Mouse (Mus musculus) layer of hippocampus, adult 18-20 months (tissue): ENCODE measurements around the gene Ccl9. TPM values are rescaled to one million over a fixed set of nuclear protein-coding genes. Genes with fewer than 3 reads are reported as not detected.

Experiments
- DNase-seq, 2 experiments: peaks; one replicate each; pipeline ENCODE4 v3.0.0; 2022; ENCODE audit warnings: low spot score in 2 of 2
- total RNA-seq, 2 experiments: library from RNA; stranded (reverse); gene quantifications; 2 replicates each; pipeline ENCODE4 v1.2.3; 2021

Ccl9 gene
- total RNA-seq, 2 experiments from 2014 or later: 2.4 to 5.0 TPM

DNA sequence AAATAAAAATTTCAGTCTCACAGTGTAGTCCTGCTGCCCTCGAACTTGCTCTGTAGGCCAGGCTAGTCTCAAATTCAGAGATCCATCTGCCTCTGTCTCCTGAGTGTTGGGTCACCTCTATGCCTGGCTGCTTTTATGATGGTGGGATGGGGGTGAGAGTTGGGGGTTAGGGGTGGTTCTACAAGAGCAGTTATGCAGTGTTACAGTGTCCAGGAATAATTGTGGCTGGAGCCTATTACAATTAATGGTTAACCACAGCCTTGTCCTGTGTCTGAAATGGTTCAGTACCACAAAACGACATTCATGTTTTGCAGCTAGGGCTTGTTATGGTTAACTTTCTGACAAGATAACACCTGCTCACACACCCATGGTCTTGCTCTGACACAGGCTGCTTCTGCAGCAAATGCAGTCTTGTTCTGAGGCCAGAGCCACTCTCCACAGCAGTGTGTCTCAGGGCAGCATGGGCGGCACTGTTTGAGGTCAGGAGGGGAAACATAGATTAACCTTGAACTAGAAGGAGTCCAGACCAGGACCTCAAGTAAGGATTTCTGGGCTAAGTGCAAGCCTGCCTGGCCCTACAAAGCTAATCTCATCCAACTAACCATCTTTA, 39.6 kb downstream of the Ccl9 start:
- no peak for DNase-seq

DNA sequence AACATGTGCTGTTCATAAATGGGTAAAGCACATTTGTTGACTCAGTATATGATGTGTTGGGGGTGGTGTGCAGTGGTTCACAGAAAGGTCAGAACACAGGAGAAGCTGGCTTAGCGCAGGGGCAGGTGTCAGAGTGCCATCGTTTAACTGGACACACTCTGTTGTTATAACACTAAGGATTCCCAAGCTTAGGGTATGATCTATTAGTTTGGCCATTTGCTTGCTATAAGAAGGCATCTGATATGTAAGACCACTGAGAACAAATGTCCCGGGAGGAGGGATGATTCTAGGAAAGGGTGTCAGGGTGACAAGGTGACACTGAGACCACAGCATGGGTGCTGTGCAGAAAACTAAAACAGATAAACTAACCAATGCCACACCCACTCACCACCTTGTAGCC, 41.6 kb downstream of the Ccl9 start:
- DNase-seq: no peak

DNA sequence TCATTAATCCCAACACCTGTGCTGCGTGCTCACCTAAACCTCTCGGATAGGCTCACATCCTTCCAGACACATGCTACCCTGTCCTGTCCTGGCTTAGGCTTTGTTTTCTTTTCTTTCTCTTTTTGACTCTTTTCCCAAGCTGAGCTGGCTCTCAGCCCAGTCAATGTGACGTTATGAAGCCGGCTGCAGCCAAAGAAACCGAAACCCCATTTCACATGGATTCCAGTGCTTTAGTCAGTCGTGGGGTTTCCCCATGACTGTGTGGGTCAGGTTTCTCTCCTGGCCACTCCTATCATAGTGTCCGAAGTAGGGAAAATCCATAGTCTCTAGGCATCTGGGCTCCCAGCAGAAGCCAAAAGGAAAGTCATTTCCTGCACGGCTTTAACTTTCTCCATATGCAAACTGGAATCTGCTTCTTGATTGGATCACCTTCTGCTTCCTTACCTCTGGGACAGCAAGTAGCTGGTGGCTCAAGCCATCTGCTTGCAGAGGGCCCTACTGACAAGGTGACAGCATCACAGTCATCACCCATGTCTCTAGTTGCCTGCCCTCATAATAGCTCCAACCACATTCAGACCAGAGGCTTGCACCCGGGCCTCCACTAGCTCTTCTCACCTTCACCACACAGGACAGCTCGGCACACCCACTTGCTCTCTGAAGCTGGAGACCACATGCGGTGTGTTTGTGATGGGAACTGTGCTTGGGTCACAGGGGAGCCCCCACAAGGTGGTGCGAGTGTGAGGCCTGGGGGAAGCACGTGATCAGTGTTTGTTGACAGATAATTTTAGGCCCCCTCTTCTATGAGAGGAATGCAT, 43.6 kb downstream of the Ccl9 start:
- peak; percentile 42 to 68 for DNase-seq

DNA sequence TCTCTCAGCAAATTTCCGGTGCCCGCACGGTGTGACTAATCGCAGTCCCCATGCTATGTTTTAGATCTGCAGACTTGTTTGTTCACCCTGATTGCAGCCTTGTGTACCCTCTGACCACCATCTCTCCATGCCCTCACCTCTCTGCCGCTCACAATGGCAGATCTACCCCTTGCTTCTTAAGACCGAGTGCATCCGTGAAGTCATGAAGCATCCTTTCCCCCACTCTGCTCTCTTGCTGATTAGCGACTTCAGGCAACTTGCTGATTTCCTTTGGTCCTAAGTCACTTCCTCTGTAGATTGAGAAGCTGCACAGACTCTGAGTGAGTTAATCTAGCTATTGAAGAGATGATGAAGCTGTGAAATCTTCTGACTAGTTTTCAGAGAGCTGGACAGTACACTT, 44.3 kb downstream of the Ccl9 start:
- DNase-seq: no peak

DNA sequence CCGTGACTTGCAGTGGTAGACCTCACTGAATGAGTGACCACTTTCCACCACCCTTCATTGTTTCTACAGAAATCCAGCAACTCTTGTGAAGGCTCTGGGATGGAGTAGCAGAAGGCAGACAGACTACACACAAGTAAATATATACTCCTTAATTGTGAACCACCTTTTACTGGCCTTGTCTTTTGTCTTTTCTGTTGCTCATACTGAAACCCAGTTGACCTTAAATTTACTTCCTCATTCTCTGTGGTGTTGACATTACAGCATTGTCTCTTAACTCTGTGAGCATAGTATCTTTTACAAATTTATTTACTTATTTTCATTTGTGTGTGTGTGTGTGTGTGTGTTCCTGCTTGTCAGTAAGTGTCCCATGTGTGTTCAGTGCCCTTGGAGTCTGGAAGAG, 45.2 kb downstream of the Ccl9 start:
- DNase-seq: no peak

DNA sequence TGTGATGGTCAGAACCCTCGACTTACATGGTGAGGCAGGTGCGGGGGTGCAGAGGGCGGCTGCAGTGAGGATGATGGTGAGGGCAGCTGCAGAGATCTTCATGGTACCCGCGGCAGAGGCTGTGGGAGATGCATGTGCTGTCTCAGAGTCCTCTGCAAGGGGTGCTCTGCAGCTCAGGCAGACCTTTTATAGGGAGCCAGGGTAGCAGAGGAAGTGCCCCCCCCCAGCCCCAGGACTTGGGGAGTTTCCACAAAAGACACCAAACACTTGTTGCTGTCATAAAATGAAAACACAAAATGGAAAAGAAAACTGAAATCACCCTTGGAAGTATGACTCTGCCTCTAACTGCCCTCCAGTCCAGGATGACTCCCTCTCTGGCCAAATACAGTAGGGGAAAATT, 48.1 kb downstream of the Ccl9 start, which contains the start of gene Ccl5:
Gene Ccl5, minus strand, starts transcription at position 159 of the 400 bp plus-strand sequence.
- DNase-seq: no peak

DNA sequence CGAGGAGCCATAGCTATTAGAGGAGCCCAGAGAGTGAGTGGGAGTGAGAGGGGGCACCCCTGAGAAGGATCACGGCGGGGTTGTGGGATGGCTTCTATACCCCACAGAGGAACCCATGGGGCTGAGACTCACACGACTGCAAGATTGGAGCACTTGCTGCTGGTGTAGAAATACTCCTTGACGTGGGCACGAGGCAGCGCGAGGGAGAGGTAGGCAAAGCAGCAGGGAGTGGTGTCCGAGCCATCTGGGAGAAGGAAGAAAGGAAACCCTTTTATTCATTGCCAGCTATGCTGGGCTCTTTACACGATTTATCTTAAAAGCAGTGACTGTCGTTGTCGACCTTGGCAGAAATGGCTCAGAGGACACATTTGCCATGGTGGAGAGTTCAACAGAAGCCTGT, 49.4 kb downstream of the Ccl9 start:
- DNase-seq: no peak

Other genes with a start within 250 kb of the Ccl9 start
- 100 to 1,000 TPM; 243 to 245 TPM for gene Rasl10b, start 169.5 kb downstream of the Ccl9 start, total RNA-seq
- under 1 TPM; 0.28 to 0.32 TPM for gene Gas2l2, start 149.2 kb downstream of the Ccl9 start, total RNA-seq
- under 1 TPM in 1 of 2 experiments, not detected in 1; 0.54 TPM for gene 1700020L24Rik, start 141.0 kb downstream of the Ccl9 start, total RNA-seq
- 1 to 10 TPM; 2.9 TPM for gene Mmp28, start 115.6 kb downstream of the Ccl9 start, total RNA-seq
- 10 to 100 TPM; 69.1 to 70.7 TPM for gene Taf15, start 105.5 kb downstream of the Ccl9 start, total RNA-seq
- gene Heatr9, start 56.5 kb downstream of the Ccl9 start, total RNA-seq: not detected
- not detected for gene Ccl5, start 48.1 kb downstream of the Ccl9 start, total RNA-seq
- 1 to 10 TPM; 2.8 to 2.9 TPM for gene Ccl6, start 14.5 kb upstream of the Ccl9 start, total RNA-seq
- gene Rpl9-ps1, start 67.0 kb upstream of the Ccl9 start, total RNA-seq: not detected
- gene Ccl3, start 70.7 kb upstream of the Ccl9 start, total RNA-seq: not detected
- not detected for gene Ccl4, start 83.9 kb upstream of the Ccl9 start, total RNA-seq
- not detected for gene Wfdc17, start 125.4 kb upstream of the Ccl9 start, total RNA-seq
- under 1 TPM; 0.69 to 0.96 TPM for gene Wfdc18, start 130.4 kb upstream of the Ccl9 start, total RNA-seq
- not detected for gene Wfdc21, start 168.3 kb upstream of the Ccl9 start, total RNA-seq
- gene Heatr6, start 175.1 kb upstream of the Ccl9 start, total RNA-seq: 10 to 100 TPM; 15.0 to 16.0 TPM